Mouse (Mus musculus) forebrain, embryonic 11.5 days (tissue): ENCODE results near the gene Decr2. TPM values are rescaled to one million over a fixed set of nuclear protein-coding genes. Genes with fewer than 3 reads are reported as not detected.

Experiments used
- ATAC-seq: fragments of 200-750 bp; cut with Nextera tagmentation; replicated peaks from 2 replicates; pipeline ENCODE4 v1.8.0; 2017; ENCODE audit warnings: moderate TSS enrichment; ENCODE audit not compliant: low FRiP score
- DNase-seq: peaks from one replicate; pipeline ENCODE4 v3.0.0-alpha.2; 2017; ENCODE audit warnings: low spot score
- H3K27ac ChIP-seq: fragments of 300-500 bp; sonication (generic); 2 replicates; pipeline ENCODE4 v1.5.1; 2014; ENCODE audit warnings: low read depth, low read length
- H3K27me3 ChIP-seq: fragments of 300-500 bp; sonication (generic); 2 replicates; pipeline ENCODE4 v1.6.1; 2014; ENCODE audit warnings: mild to moderate bottlenecking, low read length, mixed read lengths; ENCODE audit not compliant: control insufficient read depth, insufficient read depth
- H3K36me3 ChIP-seq: fragments of 300-500 bp; sonication (generic); 2 replicates; pipeline ENCODE4 v1.6.1; 2014; ENCODE audit warnings: mild to moderate bottlenecking, low read length, moderate library complexity, mixed read lengths; ENCODE audit not compliant: control insufficient read depth, insufficient read depth
- H3K4me1 ChIP-seq: fragments of 300-500 bp; sonication (generic); replicated peaks from 2 replicates; pipeline ENCODE4 v1.6.1; 2014; ENCODE audit warnings: low read length, mixed read lengths; ENCODE audit not compliant: control insufficient read depth, insufficient read depth
- H3K4me2 ChIP-seq: fragments of 300-500 bp; sonication (generic); 2 replicates; pipeline ENCODE4 v1.6.1; 2014; ENCODE audit warnings: low read depth, mild to moderate bottlenecking, low read length, moderate library complexity, mixed read lengths; ENCODE audit not compliant: severe bottlenecking
- H3K4me3 ChIP-seq: fragments of 300-500 bp; sonication (generic); 2 replicates; pipeline ENCODE4 v1.5.1; 2014; ENCODE audit warnings: low read depth, low read length
- H3K9ac ChIP-seq: fragments of 300-500 bp; sonication (generic); 2 replicates; pipeline ENCODE4 v1.6.1; 2014; ENCODE audit warnings: low read length
- H3K9me3 ChIP-seq: fragments of 300-500 bp; sonication (generic); 2 replicates; pipeline ENCODE4 v1.6.1; 2016; ENCODE audit warnings: low read length, mixed read lengths; ENCODE audit not compliant: control insufficient read depth
- WGBS: fragments of 180-500 bp; shearing (Covaris S2); extraction: QIAGEN DNeasy Blood & Tissue Kit; methylation state at CpG from one replicate; pipeline ENCODE4 v1.1.7; 2014; 5-methylcytosine and 5-hydroxymethylcytosine counted together
- polyA plus RNA-seq: library from polyadenylated mRNA; unstranded; fragments of >200 nt; fragmentation: Nextera tagmentation; extraction: Ambion mirVana; gene quantifications from 2 replicates; pipeline ENCODE4 v1.2.1, GENCODE M21; 2014

Decr2 gene
- polyA plus RNA-seq, 1 experiment from 2014 or later: 24.6 TPM

- Histone ChIP-seq H3K4me1 (0 out of 2 replicates have a peak, but pooled peaks cover 2% of the 10 kb centered on the region), H3K4me2 (no peak overlapping the region), H3K9me3 (no peaks in the 10 kb centered on the region), H3K36me3 (peaks cover 3% of the 10 kb centered on the region; the same call in 1 of the 2 replicates), H3K27ac (no peak overlapping the region), H3K4me3 (no peak overlapping the region), H3K9ac (no peak overlapping the region), H3K27me3 (no peaks in the 10 kb centered on the region)
- DNase-seq (no peak), ATAC-seq (no peak)
- 84% methylated on average over 9 of the region's 9 CpGs for WGBS
Observed at GRCm38 (mm10) chr17:26057787-26058567, 32.2 kb downstream of the Decr2 start.

- 0 out of 2 replicates have a peak, but pooled peaks cover 2% of the 10 kb centered on the region for H3K4me1 ChIP-seq
- WGBS: 94% methylated on average over 8 of the region's 8 CpGs
- H3K27ac ChIP-seq: no peak overlapping the region
- no peaks in the 10 kb centered on the region for H3K9me3 ChIP-seq
- no peak overlapping the region for H3K4me2 ChIP-seq
- DNase-seq (no peak), ATAC-seq (no peak)
- no peaks in the 10 kb centered on the region for H3K27me3 ChIP-seq
- no peak overlapping the region for H3K9ac ChIP-seq
- no peak overlapping the region for H3K4me3 ChIP-seq
- H3K36me3 ChIP-seq: peaks cover 3% of the 10 kb centered on the region; the same call in 1 of the 2 replicates
Observed at GRCm38 (mm10) chr17:26057278-26057677, 32.9 kb downstream of the Decr2 start.

GRCm38 (mm10) chr17:26055164-26055563 is 35.0 kb downstream of the Decr2 start:
- Histone ChIP-seq H3K27ac (no peak overlapping the region), H3K27me3 (no peaks in the 10 kb centered on the region), H3K4me1 (0 out of 2 replicates have a peak, but pooled peaks cover 2% of the 10 kb centered on the region), H3K36me3 (peaks cover 3% of the 10 kb centered on the region; the same call in 1 of the 2 replicates), H3K9ac (no peak overlapping the region), H3K4me2 (no peak overlapping the region), H3K9me3 (no peaks in the 10 kb centered on the region), H3K4me3 (no peak overlapping the region)
- WGBS: 47% methylated on average over 6 of the region's 6 CpGs
- DNase-seq (no peak), ATAC-seq (no peak)

GRCm38 (mm10) chr17:26054133-26054845 is 35.8 kb downstream of the Decr2 start:
- Histone ChIP-seq H3K4me1 (0 out of 2 replicates have a peak, but pooled peaks cover 2% of the 10 kb centered on the region), H3K9ac (no peak overlapping the region), H3K9me3 (no peaks in the 10 kb centered on the region), H3K4me3 (no peak overlapping the region), H3K27ac (no peak overlapping the region), H3K36me3 (peaks cover 3% of the 10 kb centered on the region; the same call in 1 of the 2 replicates), H3K27me3 (no peaks in the 10 kb centered on the region), H3K4me2 (no peak overlapping the region)
- ATAC-seq (no peak), DNase-seq (no peak)
- WGBS: 82% methylated on average over 17 of the region's 17 CpGs

GRCm38 (mm10) chr17:26052706-26053105 is 37.4 kb downstream of the Decr2 start:
- no peaks in the 10 kb centered on the region for H3K9me3 ChIP-seq
- H3K27ac ChIP-seq: no peak overlapping the region
- no peaks in the 10 kb centered on the region for H3K27me3 ChIP-seq
- no peak overlapping the region for H3K4me2 ChIP-seq
- H3K36me3 ChIP-seq: no peaks in the 10 kb centered on the region; the same call in 1 of the 2 replicates
- DNase-seq (no peak), ATAC-seq (no peak)
- H3K4me1 ChIP-seq: 0 out of 2 replicates have a peak, but pooled peaks cover 2% of the 10 kb centered on the region
- WGBS: 91% methylated on average over 4 of the region's 4 CpGs
- H3K4me3 ChIP-seq: no peak overlapping the region
- no peak overlapping the region for H3K9ac ChIP-seq

- Histone ChIP-seq H3K9ac (no peak overlapping the region), H3K4me2 (no peak overlapping the region), H3K4me1 (0 out of 2 replicates have a peak, but pooled peaks cover 2% of the 10 kb centered on the region), H3K27me3 (no peaks in the 10 kb centered on the region), H3K9me3 (no peaks in the 10 kb centered on the region), H3K4me3 (no peak overlapping the region), H3K36me3 (no peaks in the 10 kb centered on the region; the same call in 1 of the 2 replicates), H3K27ac (no peak overlapping the region)
- DNase-seq (no peak), ATAC-seq (no peak)
- whole genome bisulfite sequencing: 91% methylated on average over 4 of the region's 4 CpGs
Observed at GRCm38 (mm10) chr17:26052074-26052473, 38.1 kb downstream of the Decr2 start.

GRCm38 (mm10) chr17:26048118-26048517 is 42.0 kb downstream of the Decr2 start:
- 94% methylated on average over 8 of the region's 8 CpGs for WGBS
- no peak overlapping the region for H3K4me3 ChIP-seq
- no peaks in the 10 kb centered on the region for H3K36me3 ChIP-seq
- H3K27me3 ChIP-seq: no peaks in the 10 kb centered on the region
- ATAC-seq (no peak), DNase-seq (no peak)
- H3K9ac ChIP-seq: no peak overlapping the region
- no peaks in the 10 kb centered on the region for H3K4me1 ChIP-seq
- H3K9me3 ChIP-seq: no peaks in the 10 kb centered on the region
- no peak overlapping the region for H3K4me2 ChIP-seq
- H3K27ac ChIP-seq: no peak overlapping the region

GRCm38 (mm10) chr17:26046253-26046997 is 43.7 kb downstream of the Decr2 start:
- Histone ChIP-seq H3K4me1 (no peaks in the 10 kb centered on the region), H3K36me3 (no peaks in the 10 kb centered on the region), H3K27ac (no peak overlapping the region), H3K9me3 (no peaks in the 10 kb centered on the region), H3K4me2 (no peak overlapping the region), H3K4me3 (no peak overlapping the region), H3K9ac (no peak overlapping the region), H3K27me3 (no peaks in the 10 kb centered on the region)
- ATAC-seq (no peak), DNase-seq (no peak)
- WGBS: 65% methylated on average over 10 of the region's 10 CpGs
